Comparison of ENCODE assay signal across 21 mouse cellular contexts in the genomic region with DNA sequence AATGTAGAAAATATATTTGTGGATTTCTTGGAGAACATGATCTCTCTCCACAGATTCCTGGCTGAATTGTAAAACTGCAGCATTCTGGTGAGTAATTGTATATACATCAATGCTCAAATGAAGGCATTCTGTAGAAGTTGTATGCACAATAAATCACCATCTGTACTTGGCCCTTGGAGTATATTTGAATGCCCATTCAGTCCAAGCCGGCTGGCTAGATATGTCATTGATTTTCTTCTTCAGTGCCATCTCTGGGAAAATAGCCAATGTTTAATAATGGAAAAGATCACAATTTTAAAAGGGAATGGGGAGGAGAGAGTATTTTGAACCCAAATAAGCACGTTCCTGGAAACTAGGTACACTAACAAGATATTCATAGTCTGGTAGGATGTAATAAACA.
A peak's percentile ranks its signal among the peaks of the same experiment; 100 is the strongest.
DNase-seq lines count a peak whose midpoint lies in the region; ATAC-seq lines count a peak whose summit lies in the region.
"Had no signal": no experiment of that assay in that cellular context is flagged by ENCODE, and none has a peak within 500 bp of the region (broad histone marks: within the 10 kb centered on the region; RNA-seq: fewer than 3 reads in every experiment).

No protein-coding gene starts in this region.

- peak; percentile 26 for DNase-seq in cerebellum, adult 11 months
- no peak for DNase-seq in cerebellum, postnatal 4 days (ENCODE audit: low spot score in 2 of 2)
- DNase-seq in brain, adult 2 months (ENCODE audit: low read depth, low spot score): peak; percentile 82
- DNase-seq in cerebellum, adult 11-12 months: peak; percentile 36
- DNase-seq in cerebellum, adult 9-11 months: peak; percentile 53
- DNase-seq in left cerebral cortex, adult 11 months (ENCODE audit: low spot score): no peak
- DNase-seq in layer of hippocampus, postnatal 36 days: no peak
- DNase-seq: adrenal gland, postnatal 10 days; adrenal gland, postnatal 36 days; B cell, adult 2 months; forebrain, postnatal 0 days; gastrocnemius, adult 2 months; gastrocnemius, postnatal 14 days; heart, adult 11 months; heart, postnatal 36 days; kidney, adult 11 months had no signal

- ATAC-seq in monocyte, adult 5-6 weeks (replicated peaks; ENCODE audit: insufficient number of reproducible peaks, low FRiP score, low TSS enrichment, poor library complexity, severe bottlenecking): no peak
- ATAC-seq: forebrain, embryonic 14.5 days; forebrain, postnatal 0 days; hindbrain, embryonic 16.5 days; intestine, embryonic 15.5 days; Patski had no signal

Comparison
In these comparisons a context has a peak if more than half of its experiments do, and no peak if none do; other contexts are left out.
1. DNase-seq: peak in cerebellum, adult 11 months (single experiment), brain, adult 2 months (single experiment), cerebellum, adult 11-12 months (single experiment) and cerebellum, adult 9-11 months (single experiment); none in cerebellum, postnatal 4 days (0 of 2), left cerebral cortex, adult 11 months (single experiment) and layer of hippocampus, postnatal 36 days (0 of 2).